Mouse (Mus musculus): ENCODE data around the gene Tat. TPM values are rescaled to one million over a fixed set of nuclear protein-coding genes. Genes with fewer than 3 reads are reported as not detected.

The Tat gene
- polyA plus RNA-seq, 1 experiment = not detected

DNA sequence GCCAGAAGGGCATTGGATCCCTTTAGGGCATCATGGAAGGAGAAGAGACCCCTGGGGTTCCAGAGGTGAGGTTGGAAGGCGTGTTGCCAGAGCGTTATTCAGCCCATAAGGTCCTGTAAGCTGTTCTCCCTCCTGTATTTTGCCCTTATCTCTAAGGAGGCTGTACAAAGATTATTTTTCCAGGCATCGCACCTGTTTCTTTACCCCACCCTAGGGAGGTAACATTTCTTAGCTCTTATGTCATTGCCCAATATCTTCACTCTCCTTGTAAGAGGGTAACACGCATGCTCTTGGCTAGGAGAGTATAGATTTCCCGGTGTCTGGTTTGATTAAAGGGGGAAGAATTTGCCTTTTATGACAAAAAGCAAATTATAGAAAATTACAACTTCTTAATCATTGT lies 49.4 kb downstream of the Tat start, which contains the start of gene Chst4:
TSS of gene Chst4 (minus strand) at position 82 of the 400 bp plus-strand sequence.
- no peaks in the 10 kb centered on the region for H3K36me3 ChIP-seq (ENCODE audit: control insufficient read depth, insufficient read depth)
- H3K79me2 ChIP-seq (ENCODE audit: control insufficient read depth, insufficient read depth) = no peaks in the 10 kb centered on the region
- TF ChIP-seq SRF (IDR thresholded peaks at IDR 0.05; ENCODE audit: control insufficient read depth, insufficient read length, low read depth) = no peak
- TF ChIP-seq MAX (IDR thresholded peaks at IDR 0.05; ENCODE audit: low read depth) = no peak
- TF ChIP-seq USF1 (IDR thresholded peaks at IDR 0.05; ENCODE audit: low read depth) = no peak
- TF ChIP-seq MYOG (IDR thresholded peaks at IDR 0.05; ENCODE audit: control insufficient read depth in 1 of 3, insufficient read depth in 1 of 3, insufficient read length in 2 of 3, low read depth in 2 of 3) = no peak
- no peak for TF ChIP-seq REST (IDR thresholded peaks at IDR 0.05; ENCODE audit: insufficient read depth, insufficient read length)
- TF ChIP-seq CEBPB (IDR thresholded peaks at IDR 0.05; ENCODE audit: insufficient read depth, poor library complexity, severe bottlenecking) = no peak
- TF ChIP-seq TCF12 (IDR thresholded peaks at IDR 0.05; ENCODE audit: insufficient read depth, poor library complexity, severe bottlenecking) = no peak
- H3K4me2 ChIP-seq (ENCODE audit: low read depth) = no peak within 1 kb of the TSS
- H3ac ChIP-seq (ENCODE audit: control insufficient read depth, insufficient read length) = no peak within 1 kb of the TSS
- peaks cover 18% of the 10 kb centered on the region for H3K27me3 ChIP-seq (ENCODE audit: control insufficient read depth, insufficient read depth, insufficient read length)
- H3K4me3 ChIP-seq = no peak within 1 kb of the TSS

DNA sequence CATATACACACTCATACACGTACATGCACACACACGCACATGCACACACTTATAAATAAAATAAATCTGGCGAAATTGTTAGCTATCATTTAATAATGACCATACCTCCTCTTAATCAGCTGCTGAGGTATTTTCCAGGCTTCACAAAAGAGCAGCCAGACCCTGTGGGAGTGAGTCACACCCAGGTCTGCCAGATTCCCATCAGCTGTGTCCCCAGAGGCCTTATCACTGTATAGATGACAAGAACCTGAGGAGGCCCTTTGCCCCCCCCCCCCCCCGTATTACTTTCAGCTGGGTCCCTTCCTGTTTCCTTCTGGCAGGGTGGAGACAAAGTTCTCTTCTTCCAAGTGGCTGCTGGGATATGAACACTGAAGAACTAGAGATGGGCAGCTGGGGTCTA lies 50.3 kb downstream of the Tat start:
- H3K79me2 ChIP-seq (ENCODE audit: control insufficient read depth, insufficient read depth) = no peaks in the 10 kb centered on the region
- no peak overlapping the region for H3ac ChIP-seq (ENCODE audit: control insufficient read depth, insufficient read length)
- no peak for TF ChIP-seq REST (IDR thresholded peaks at IDR 0.05; ENCODE audit: insufficient read depth, insufficient read length)
- TF ChIP-seq TCF3 (IDR thresholded peaks at IDR 0.05; ENCODE audit: insufficient read length, low read depth) = no peak
- no peak for TF ChIP-seq TCF12 (IDR thresholded peaks at IDR 0.05; ENCODE audit: insufficient read depth, poor library complexity, severe bottlenecking)
- TF ChIP-seq POLR2AphosphoS2 (IDR thresholded peaks at IDR 0.05; ENCODE audit: insufficient read length, low read depth) = no peak
- no peaks in the 10 kb centered on the region for H3K36me3 ChIP-seq (ENCODE audit: control insufficient read depth, insufficient read depth)
- H3K4me2 ChIP-seq (ENCODE audit: low read depth) = no peak overlapping the region
- peaks cover 9% of the 10 kb centered on the region for H3K27me3 ChIP-seq (ENCODE audit: control insufficient read depth, insufficient read depth, insufficient read length)
- H3K4me3 ChIP-seq = no peak overlapping the region

Other genes with a start within 250 kb of the Tat start
- 21.1 TPM for gene Ap1g1, start 211.9 kb upstream of the Tat start, polyA plus RNA-seq (2012; fragmentation: generic; extraction: Trizol)
- 1.7 TPM for gene Phlpp2, start 121.9 kb upstream of the Tat start, polyA plus RNA-seq (2012; fragmentation: generic; extraction: Trizol)
- 0.04 TPM for gene Marveld3, start 28.2 kb upstream of the Tat start, polyA plus RNA-seq (2012; fragmentation: generic; extraction: Trizol)
- not detected for gene Chst4, start 49.3 kb downstream of the Tat start, polyA plus RNA-seq (2012; fragmentation: generic; extraction: Trizol)
- not detected for gene Zfp612, start 89.3 kb downstream of the Tat start, polyA plus RNA-seq (2012; fragmentation: generic; extraction: Trizol)
- not detected for gene Gm21964, start 110.8 kb downstream of the Tat start, polyA plus RNA-seq (2012; fragmentation: generic; extraction: Trizol)
- not detected for gene Gm17720, start 112.3 kb downstream of the Tat start, polyA plus RNA-seq (2012; fragmentation: generic; extraction: Trizol)
- gene Calb2, start 177.8 kb downstream of the Tat start, polyA plus RNA-seq (2012; fragmentation: generic; extraction: Trizol) = not detected
- 2.8 TPM for gene Cmtr2, start 225.2 kb downstream of the Tat start, polyA plus RNA-seq (2012; fragmentation: generic; extraction: Trizol)

Measured in myocyte (in vitro differentiated cells).